Comparison of ENCODE assay signal across 25 mouse cellular contexts in the genomic region with DNA sequence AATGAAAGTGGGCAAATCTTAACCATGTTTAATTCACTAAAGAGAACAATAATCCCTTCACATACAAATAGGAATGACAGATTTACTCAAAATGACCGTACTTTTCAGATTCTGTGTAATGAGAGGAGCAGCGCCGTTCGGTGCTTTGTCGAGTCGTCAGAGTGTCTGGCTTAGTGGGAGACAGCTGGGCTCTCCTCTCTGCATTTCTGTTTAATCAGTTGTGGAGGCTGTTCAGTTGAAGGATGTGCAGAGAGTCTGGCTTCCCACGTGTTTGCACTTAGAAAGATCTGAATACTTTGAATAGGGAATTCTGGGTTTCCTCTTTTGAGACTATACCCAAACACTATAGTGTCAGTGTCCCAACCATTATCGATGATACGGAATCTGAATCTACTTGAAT. TPM values are rescaled to one million over a fixed set of nuclear protein-coding genes. Genes with fewer than 3 reads are reported as not detected.
"Had no signal": no experiment of that assay in that cellular context is flagged by ENCODE, and none has a peak within 500 bp of the region (broad histone marks: within the 10 kb centered on the region; RNA-seq: fewer than 3 reads in every experiment).

No protein-coding gene starts in this region.

- DNase-seq: kidney, adult 8-10 months; kidney, postnatal 14 days; kidney, postnatal 4 days; left cerebral cortex, postnatal 4 days; liver, postnatal 0 days; lung, embryonic 14.5 days; right cerebral cortex, adult 18-20 months; right cerebral cortex, postnatal 25 days; thymus, adult 18-20 months; thymus, postnatal 36 days had no signal

- H3K4me2 ChIP-seq: limb, embryonic 12.5 days; limb, embryonic 15.5 days; liver, embryonic 11.5 days; lung, embryonic 14.5 days; midbrain, embryonic 12.5 days; midbrain, embryonic 15.5 days; neural tube, embryonic 12.5 days; neural tube, embryonic 15.5 days had no signal

- H3K4me1 ChIP-seq: limb, embryonic 15.5 days; midbrain, embryonic 12.5 days; midbrain, embryonic 15.5 days; neural tube, embryonic 12.5 days; neural tube, embryonic 15.5 days had no signal

- H3K36me3 ChIP-seq: limb, embryonic 12.5 days; limb, embryonic 15.5 days; midbrain, embryonic 12.5 days; midbrain, embryonic 15.5 days; neural tube, embryonic 12.5 days; neural tube, embryonic 15.5 days had no signal

- H3K27me3 ChIP-seq: limb, embryonic 12.5 days; limb, embryonic 15.5 days; midbrain, embryonic 12.5 days; midbrain, embryonic 15.5 days; neural tube, embryonic 12.5 days; neural tube, embryonic 15.5 days had no signal

- H3K9ac ChIP-seq: limb, embryonic 12.5 days; limb, embryonic 15.5 days; liver, embryonic 14.5 days; liver, postnatal 0 days; lung, embryonic 14.5 days; midbrain, embryonic 12.5 days; midbrain, embryonic 15.5 days; neural tube, embryonic 12.5 days; neural tube, embryonic 15.5 days had no signal

- ATAC-seq: liver, postnatal 0 days; lung, postnatal 0 days had no signal

- H3K4me3 ChIP-seq: layer of hippocampus, adult 2 months; left cerebral cortex, adult 2 months; limb, embryonic 12.5 days; limb, embryonic 15.5 days; midbrain, embryonic 12.5 days; midbrain, embryonic 15.5 days; neural tube, embryonic 12.5 days; neural tube, embryonic 15.5 days had no signal

- H3K9me3 ChIP-seq: limb, embryonic 12.5 days; limb, embryonic 15.5 days; midbrain, embryonic 12.5 days; midbrain, embryonic 15.5 days; neural tube, embryonic 12.5 days; neural tube, embryonic 15.5 days had no signal

- H3K27ac ChIP-seq: layer of hippocampus, adult 2 months; left cerebral cortex, adult 2 months; limb, embryonic 12.5 days; limb, embryonic 15.5 days; liver, embryonic 14.5 days; macrophage; midbrain, embryonic 12.5 days; midbrain, embryonic 15.5 days; neural tube, embryonic 12.5 days; neural tube, embryonic 15.5 days had no signal

RNA-seq across cellular contexts. Expression of a gene that starts 7.0 kb away (rescaled TPM):
- total RNA-seq: megakaryocyte, adult 5-6 weeks had no signal
- polyA plus RNA-seq: liver, embryonic 11.5 days; lung, embryonic 14.5 days; macrophage; spleen, adult 2 months had no signal

RNA-seq across cellular contexts. Expression of a gene that starts 29.8 kb away (rescaled TPM):
- polyA plus RNA-seq: liver, embryonic 11.5 days; liver, postnatal 0 days; macrophage; small intestine, adult 2 months; spleen, adult 2 months had no signal
